Comparison of ENCODE assay signal across 30 mouse cellular contexts in the genomic region with DNA sequence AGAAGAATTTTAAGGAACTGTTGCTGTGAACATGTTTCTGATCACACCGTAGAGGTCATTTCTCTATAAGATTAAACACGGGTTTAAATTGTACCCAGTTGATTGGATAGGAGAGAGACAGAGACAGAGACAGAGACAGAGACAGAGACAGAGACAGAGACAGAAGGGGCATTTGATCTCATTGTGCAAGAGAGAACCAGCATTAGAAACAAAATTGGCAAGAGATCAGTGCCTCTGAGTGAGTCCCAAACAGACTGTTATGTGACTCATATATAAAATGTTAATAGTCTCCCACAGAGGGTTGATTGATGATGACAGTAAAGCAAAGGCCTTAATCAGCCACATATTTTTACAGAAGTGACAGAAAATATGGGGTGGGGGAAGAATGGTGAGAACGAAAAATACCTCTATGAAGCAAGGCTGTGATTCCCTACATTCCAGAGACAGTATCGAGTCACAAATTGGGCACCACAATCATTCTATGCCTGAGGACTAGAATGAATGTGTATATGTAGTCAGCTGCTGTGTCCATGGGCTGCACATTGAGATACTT. TPM values are rescaled to one million over a fixed set of nuclear protein-coding genes. Genes with fewer than 3 reads are reported as not detected.
DNase-seq lines count a peak whose midpoint lies in the region; TF ChIP-seq lines count a peak whose summit lies in the region.
"Had no signal": no experiment of that assay in that cellular context is flagged by ENCODE, and none has a peak within 500 bp of the region (broad histone marks: within the 10 kb centered on the region; RNA-seq: fewer than 3 reads in every experiment).

No protein-coding gene starts in this region.

- H3K9me3 ChIP-seq in limb, embryonic 10.5 days (replicated peaks): no peaks in the 10 kb centered on the region
- H3K9me3 ChIP-seq: embryonic facial prominence, embryonic 10.5 days; embryonic facial prominence, embryonic 13.5 days; forebrain, embryonic 10.5 days; forebrain, embryonic 13.5 days; heart, embryonic 10.5 days; heart, embryonic 13.5 days had no signal

- no peak overlapping the region for H3K27ac ChIP-seq in limb, embryonic 10.5 days
- H3K27ac ChIP-seq: embryonic facial prominence, embryonic 10.5 days; embryonic facial prominence, embryonic 13.5 days; forebrain, embryonic 10.5 days; forebrain, embryonic 13.5 days; heart, adult 2 months; heart, embryonic 10.5 days; heart, embryonic 13.5 days; hindbrain, embryonic 14.5 days; hindbrain, postnatal 0 days had no signal

- no peak overlapping the region for H3K4me3 ChIP-seq in myocyte
- no peak overlapping the region for H3K4me3 ChIP-seq in limb, embryonic 10.5 days
- H3K4me3 ChIP-seq: embryonic facial prominence, embryonic 10.5 days; embryonic facial prominence, embryonic 13.5 days; forebrain, embryonic 10.5 days; forebrain, embryonic 13.5 days; heart, adult 2 months; heart, embryonic 10.5 days; heart, embryonic 13.5 days had no signal

- no peaks in the 10 kb centered on the region for H3K27me3 ChIP-seq in myocyte (ENCODE audit: control insufficient read depth, insufficient read depth, insufficient read length)
- no peaks in the 10 kb centered on the region for H3K27me3 ChIP-seq in limb, embryonic 10.5 days (ENCODE audit: low read depth, poor library complexity, severe bottlenecking)
- H3K27me3 ChIP-seq: embryonic facial prominence, embryonic 13.5 days; forebrain, embryonic 13.5 days; heart, embryonic 13.5 days had no signal

- WGBS in limb, embryonic 10.5 days: 88% methylated on average over 4 of the region's 4 CpGs

- H3K79me2 ChIP-seq in myocyte (ENCODE audit: control insufficient read depth, insufficient read depth): no peaks in the 10 kb centered on the region

- H3K36me3 ChIP-seq in myocyte (ENCODE audit: control insufficient read depth, insufficient read depth): no peaks in the 10 kb centered on the region
- H3K36me3 ChIP-seq in limb, embryonic 10.5 days: no peaks in the 10 kb centered on the region
- H3K36me3 ChIP-seq: embryonic facial prominence, embryonic 10.5 days; embryonic facial prominence, embryonic 13.5 days; forebrain, embryonic 10.5 days; heart, embryonic 10.5 days; heart, embryonic 13.5 days had no signal

- no peak overlapping the region for H3ac ChIP-seq in myocyte (ENCODE audit: control insufficient read depth, insufficient read length)

- peak; percentile 23 for DNase-seq in adrenal gland, adult 2 months
- no peak for DNase-seq in adrenal gland, adult 18-20 months (ENCODE audit: low spot score in 2 of 2)
- DNase-seq in 3T3-L1 (ENCODE audit: low read depth, low spot score): peak; percentile 74
- peak; percentile 51 for DNase-seq in NIH3T3 (ENCODE audit: low read depth)
- DNase-seq in thymus, postnatal 36 days: no peak
- no peak for DNase-seq in limb, embryonic 10.5 days (ENCODE audit: low spot score)
- DNase-seq: adrenal gland, postnatal 10 days; adrenal gland, postnatal 36 days; B cell, adult 2 months; cerebellum, adult 18-20 months; cerebellum, adult 9-11 months; cerebellum, postnatal 25 days; gastrocnemius, postnatal 10 days; gastrocnemius, postnatal 36 days; heart, adult 2 months; heart, postnatal 14 days; heart, postnatal 4 days had no signal

- no peak for TF ChIP-seq POLR2A in myocyte (IDR thresholded peaks at IDR 0.05; ENCODE audit: insufficient read length, low read depth)

- peak overlapping the region; percentile 13 for H3K4me2 ChIP-seq in myocyte (ENCODE audit: low read depth)
- H3K4me2 ChIP-seq: embryonic facial prominence, embryonic 13.5 days; forebrain, embryonic 13.5 days; heart, embryonic 13.5 days; hindbrain, embryonic 14.5 days had no signal

- H3K4me1 ChIP-seq in limb, embryonic 10.5 days: no peaks in the 10 kb centered on the region
- H3K4me1 ChIP-seq: embryonic facial prominence, embryonic 10.5 days; forebrain, embryonic 10.5 days; forebrain, embryonic 13.5 days; heart, embryonic 10.5 days had no signal

TF ChIP-seq in myocyte, 11 proteins besides CTCF, POLR2A, EP300 and RAD21:
- TF ChIP-seq CEBPB (IDR thresholded peaks at IDR 0.05; ENCODE audit: insufficient read depth, poor library complexity, severe bottlenecking): peak; percentile 84; the same call in 1 of the 2 replicates
- no peak for TF ChIP-seq REST (IDR thresholded peaks at IDR 0.05; ENCODE audit: insufficient read depth, insufficient read length)
TF ChIP-seq in myocyte: peak in this region for 1.

RNA-seq across cellular contexts. Expression of a gene that starts 51.1 kb away (rescaled TPM):
- 1 to 10 TPM in 1 of 2 experiments, under 1 TPM in 1; 0.46 to 2.1 TPM for total RNA-seq in adrenal gland, adult 2 months (2021)
- 5.0 and 9.0 TPM in 2 replicates for polyA plus RNA-seq in adrenal gland, adult 2 months (2012; rRNA removed)
- 1 to 10 TPM in 1 of 2 experiments, under 1 TPM in 1; 0.60 to 1.7 TPM for total RNA-seq in adrenal gland, adult 18-20 months (2021)
- polyA plus RNA-seq in myocyte (2012; fragmentation: generic; extraction: Trizol): 9.9 TPM
- 0.18 and 1.2 TPM in 2 replicates for polyA plus RNA-seq in limb, embryonic 10.5 days (2016; fragmentation: Nextera tagmentation; extraction: Ambion mirVana)
- total RNA-seq: gastrocnemius, adult 18-20 months; gastrocnemius, postnatal 36 days; granulocyte monocyte progenitor cell, adult 5-6 weeks; MEL had no signal
- polyA plus RNA-seq: CD4-positive, CD25-positive, alpha-beta regulatory T cell, adult 4 months had no signal

Comparison
In these comparisons a context has a peak if more than half of its experiments do, and no peak if none do; other contexts are left out.
1. DNase-seq: peak in adrenal gland, adult 2 months (single experiment), 3T3-L1 (single experiment) and NIH3T3 (single experiment); none in adrenal gland, adult 18-20 months (0 of 2), thymus, postnatal 36 days (0 of 2) and limb, embryonic 10.5 days (single experiment).